Mouse (Mus musculus) C2C12 (cell line): ENCODE results near the gene Asxl1. TPM values are rescaled to one million over a fixed set of nuclear protein-coding genes. Genes with fewer than 3 reads are reported as not detected.

Experiments used
- H3K27me3 ChIP-seq: one replicate; pipeline ENCODE4 v1.6.1; 2011; ENCODE audit not compliant: control insufficient read depth, insufficient read depth, insufficient read length
- H3K36me3 ChIP-seq: one replicate; pipeline ENCODE4 v1.6.1; 2011; ENCODE audit not compliant: control insufficient read depth, insufficient read depth
- H3K4me3 ChIP-seq: one replicate; pipeline ENCODE4 v1.5.1; 2011; ENCODE audit warnings: mild to moderate bottlenecking, control low read depth; ENCODE audit not compliant: poor library complexity, insufficient read depth, severe bottlenecking
- H3K79me2 ChIP-seq: one replicate; pipeline ENCODE4 v1.6.1; 2011; ENCODE audit not compliant: control insufficient read depth, insufficient read depth
- H3K79me3 ChIP-seq: one replicate; pipeline ENCODE4 v1.6.1; 2011; ENCODE audit warnings: low read depth, control low read depth
- H3ac ChIP-seq: one replicate; pipeline ENCODE3; 2011; ENCODE audit warnings: low read depth; ENCODE audit not compliant: control insufficient read depth, insufficient read length
- CEBPB ChIP-seq: IDR thresholded peaks from one replicate; pipeline ENCODE4 v1.6.1; 2011; ENCODE audit warnings: low read depth, mild to moderate bottlenecking, control low read depth, moderate library complexity
- CTCF ChIP-seq: IDR thresholded peaks from one replicate; pipeline ENCODE4 v1.5.1; 2011; ENCODE audit not compliant: control insufficient read depth, insufficient read depth, insufficient read length
- FOSL1 ChIP-seq: IDR thresholded peaks from one replicate; pipeline ENCODE4 v1.8.0; 2011; ENCODE audit warnings: mild to moderate bottlenecking, low read length; ENCODE audit not compliant: poor library complexity, insufficient read depth, severe bottlenecking
- MAX ChIP-seq: IDR thresholded peaks from one replicate; pipeline ENCODE4 v1.6.1; 2011; ENCODE audit warnings: mild to moderate bottlenecking, control low read depth
- MYOD1 ChIP-seq: IDR thresholded peaks from one replicate; pipeline ENCODE4 v1.6.1; 2011; ENCODE audit warnings: low read depth; ENCODE audit not compliant: control insufficient read depth, insufficient read length
- MYOG ChIP-seq: IDR thresholded peaks from one replicate; pipeline ENCODE4 v1.6.1; 2011; ENCODE audit not compliant: control insufficient read depth, insufficient read length; ENCODE audit errors: extremely low read depth
- USF1 ChIP-seq: IDR thresholded peaks from one replicate; pipeline ENCODE4 v1.6.1; 2011; ENCODE audit warnings: low read depth, mild to moderate bottlenecking, control low read depth, moderate library complexity
- polyA plus RNA-seq: library from polyadenylated mRNA; unstranded; fragments of >200 nt; fragmentation: generic; extraction: Trizol; gene quantifications from one replicate; pipeline ENCODE4 v1.2.1, GENCODE M21; 2012; ENCODE audit warnings: missing spikeins

Gene Asxl1
- polyA plus RNA-seq, 1 experiment, result 15.2 TPM

DNA sequence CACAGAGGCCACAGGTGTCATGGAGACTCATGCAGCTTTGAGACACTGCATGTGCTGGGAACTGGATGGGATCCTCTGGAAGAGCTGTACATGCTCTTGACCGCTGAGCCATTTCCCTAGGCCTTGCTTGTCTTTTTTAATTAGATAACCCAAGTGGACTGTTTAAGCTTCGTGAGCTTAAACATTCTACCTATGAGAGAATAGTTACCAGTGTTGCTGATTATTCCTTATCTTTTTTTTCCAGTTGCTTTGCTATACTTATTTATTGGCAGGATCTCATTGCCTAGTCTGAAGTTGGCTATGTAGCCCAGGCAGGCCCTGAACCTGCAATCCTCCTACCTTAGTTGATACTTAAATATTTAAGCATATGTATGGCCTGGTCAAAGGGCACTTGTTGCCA, 44.2 kb downstream of the Asxl1 start:
- no peaks in the 10 kb centered on the region for H3K27me3 ChIP-seq
- H3K4me3 ChIP-seq, result no peak overlapping the region
- H3K79me2 ChIP-seq, result peaks cover 55% of the 10 kb centered on the region
- peaks cover 69% of the 10 kb centered on the region for H3K36me3 ChIP-seq
- TF ChIP-seq MAX, result no peak
- TF ChIP-seq CEBPB, result no peak
- TF ChIP-seq FOSL1, result no peak
- TF ChIP-seq MYOD1, result no peak
- TF ChIP-seq USF1, result no peak
- TF ChIP-seq MYOG, result no peak
- TF ChIP-seq CTCF, result no peak
- no peak overlapping the region for H3ac ChIP-seq
- H3K79me3 ChIP-seq, result peaks cover 11% of the 10 kb centered on the region

DNA sequence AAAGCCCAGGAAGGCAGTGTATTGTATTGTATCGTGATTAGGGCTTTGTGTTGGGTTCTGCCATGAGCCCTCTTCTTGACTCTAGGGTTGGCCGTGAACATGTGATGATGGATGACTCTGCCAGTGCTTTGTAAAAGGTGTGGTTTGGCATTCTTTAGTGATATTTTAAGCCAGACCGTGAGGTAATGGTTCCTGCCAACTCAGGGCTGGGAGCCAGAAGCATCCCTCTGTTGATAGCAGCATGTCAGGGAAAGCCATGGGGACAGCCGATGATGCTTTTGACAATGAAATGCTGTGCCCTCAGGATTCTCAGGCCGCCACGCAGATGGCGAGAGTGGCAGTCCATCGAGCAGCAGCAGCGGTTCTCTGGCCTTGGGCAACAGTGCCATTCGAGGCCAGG, 47.4 kb downstream of the Asxl1 start:
- Histone ChIP-seq H3K4me3 (no peak overlapping the region), H3K79me3 (peaks cover 11% of the 10 kb centered on the region), H3ac (no peak overlapping the region), H3K36me3 (peaks cover 83% of the 10 kb centered on the region), H3K79me2 (peaks cover 28% of the 10 kb centered on the region), H3K27me3 (no peaks in the 10 kb centered on the region)
- TF ChIP-seq MAX (no peak), FOSL1 (no peak)

DNA sequence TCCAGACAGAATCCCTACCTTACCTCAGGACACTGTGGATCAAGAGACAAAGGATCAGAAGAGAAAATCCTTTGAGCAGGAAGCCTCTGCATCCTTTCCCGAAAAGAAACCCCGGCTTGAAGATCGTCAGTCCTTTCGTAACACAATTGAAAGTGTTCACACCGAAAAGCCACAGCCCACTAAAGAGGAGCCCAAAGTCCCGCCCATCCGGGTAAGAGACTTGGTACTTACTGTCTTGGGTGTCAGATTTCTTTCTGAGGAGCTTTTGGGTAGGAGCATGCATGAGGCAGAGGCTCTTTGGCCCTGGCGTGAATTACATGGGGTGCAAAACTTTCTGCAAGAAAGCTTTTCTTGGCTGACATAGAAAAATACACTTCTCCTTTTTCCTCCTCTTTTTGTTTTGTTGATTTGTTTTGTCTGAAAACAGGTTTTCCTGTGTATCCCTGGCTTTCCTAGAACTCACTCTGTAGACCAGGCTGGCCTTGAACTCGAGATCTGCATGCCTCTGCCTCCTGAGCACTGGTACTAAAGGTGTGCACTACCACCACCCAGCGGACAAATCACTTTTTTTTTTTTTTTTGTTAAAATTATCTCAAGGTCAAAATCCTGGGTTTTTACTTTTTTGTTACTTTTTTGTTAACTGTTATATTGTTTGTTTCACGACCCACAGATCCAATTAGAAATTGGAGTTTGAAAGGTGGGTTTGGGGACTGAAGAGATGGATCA, 52.3 kb downstream of the Asxl1 start:
- Histone ChIP-seq H3K36me3 (peaks cover 96% of the 10 kb centered on the region), H3K79me2 (no peaks in the 10 kb centered on the region), H3K79me3 (peaks cover 1% of the 10 kb centered on the region), H3ac (no peak overlapping the region), H3K27me3 (no peaks in the 10 kb centered on the region), H3K4me3 (no peak overlapping the region)
- TF ChIP-seq MYOD1 (no peak), CEBPB (no peak), USF1 (no peak), MYOG (no peak), FOSL1 (no peak), MAX (no peak), CTCF (no peak)

DNA sequence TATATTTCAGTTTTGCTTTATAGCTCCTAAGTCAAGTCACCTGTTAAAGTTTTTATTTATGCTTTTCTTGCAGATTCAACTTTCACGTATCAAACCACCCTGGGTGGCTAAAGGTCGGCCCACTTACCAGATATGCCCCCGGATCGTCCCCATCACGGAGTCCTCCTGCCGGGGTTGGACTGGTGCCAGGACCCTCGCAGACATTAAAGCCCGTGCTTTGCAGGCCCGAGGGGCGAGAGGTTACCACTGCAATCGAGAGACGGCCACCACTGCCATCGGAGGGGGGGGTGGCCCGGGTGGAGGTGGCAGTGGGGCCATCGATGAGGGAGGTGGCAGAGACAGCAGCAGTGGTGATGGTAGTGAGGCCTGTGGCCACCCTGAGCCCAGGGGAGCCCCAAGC, 53.5 kb downstream of the Asxl1 start:
- TF ChIP-seq USF1 (no peak), CTCF (no peak), MYOG (no peak), FOSL1 (no peak), MAX (no peak), CEBPB (no peak), MYOD1 (no peak)
- H3K79me2 ChIP-seq, result no peaks in the 10 kb centered on the region

GRCm38 (mm10) chr2:153404062-153404461, 58.4 kb downstream of the Asxl1 start:
- Histone ChIP-seq H3K79me3 (no peaks in the 10 kb centered on the region), H3K27me3 (no peaks in the 10 kb centered on the region), H3ac (no peak overlapping the region), H3K4me3 (no peak overlapping the region), H3K36me3 (peaks cover 36% of the 10 kb centered on the region), H3K79me2 (no peaks in the 10 kb centered on the region)
- no peak for TF ChIP-seq CEBPB
- no peak for TF ChIP-seq MYOG
- no peak for TF ChIP-seq FOSL1
- TF ChIP-seq USF1, result no peak
- no peak for TF ChIP-seq MAX
- TF ChIP-seq MYOD1, result no peak
- TF ChIP-seq CTCF, result no peak

More for the DNA sequence above, 53.5 kb downstream of the Asxl1 start:
- H3ac ChIP-seq, result no peak overlapping the region
- no peak overlapping the region for H3K4me3 ChIP-seq
- peaks cover 85% of the 10 kb centered on the region for H3K36me3 ChIP-seq
- H3K79me3 ChIP-seq, result peaks cover 1% of the 10 kb centered on the region
- H3K27me3 ChIP-seq, result no peaks in the 10 kb centered on the region

- Histone ChIP-seq H3K27me3 (no peaks in the 10 kb centered on the region), H3K79me3 (no peaks in the 10 kb centered on the region), H3ac (no peak overlapping the region), H3K4me3 (no peak overlapping the region), H3K36me3 (peaks cover 27% of the 10 kb centered on the region), H3K79me2 (no peaks in the 10 kb centered on the region)
- TF ChIP-seq CEBPB, result no peak
- no peak for TF ChIP-seq MYOG
- TF ChIP-seq FOSL1, result no peak
- no peak for TF ChIP-seq CTCF
- TF ChIP-seq USF1, result no peak
- TF ChIP-seq MYOD1, result no peak
- TF ChIP-seq MAX, result no peak
Observed at GRCm38 (mm10) chr2:153404882-153405281, 59.3 kb downstream of the Asxl1 start.
